Mouse (Mus musculus) myocyte (in vitro differentiated cells): ENCODE measurements at regions not wholly inside any gene's neighbourhood (a gene's known extent, or its start where the extent isn't known, plus 50 kb on each side); places are given as distances from the start of the nearest gene placed in this dataset.

Source experiments
- H3K27me3 ChIP-seq: one replicate; pipeline ENCODE4 v1.6.1; 2011; ENCODE audit not compliant: control insufficient read depth, insufficient read depth, insufficient read length
- H3K36me3 ChIP-seq: one replicate; pipeline ENCODE4 v1.6.1; 2011; ENCODE audit not compliant: control insufficient read depth, insufficient read depth
- H3K4me2 ChIP-seq: one replicate; pipeline ENCODE4 v1.6.1; 2011; ENCODE audit warnings: low read depth, control low read depth
- H3K4me3 ChIP-seq: one replicate; pipeline ENCODE4 v1.5.1; 2011; ENCODE audit warnings: mild to moderate bottlenecking, control low read depth, moderate library complexity
- H3K79me2 ChIP-seq: one replicate; pipeline ENCODE4 v1.6.1; 2011; ENCODE audit not compliant: control insufficient read depth, insufficient read depth
- H3ac ChIP-seq: one replicate; pipeline ENCODE4 v1.6.1; 2011; ENCODE audit not compliant: control insufficient read depth, insufficient read length
- CEBPB ChIP-seq: IDR thresholded peaks from 2 replicates; pipeline ENCODE4 v1.6.1; 2011; ENCODE audit warnings: mild to moderate bottlenecking, moderate library complexity; ENCODE audit not compliant: poor library complexity, insufficient read depth, severe bottlenecking
- E2F4 ChIP-seq: IDR thresholded peaks from one replicate; pipeline ENCODE4 v1.6.1; 2011; ENCODE audit warnings: mild to moderate bottlenecking, control low read depth, moderate library complexity; ENCODE audit not compliant: insufficient read depth
- MAX ChIP-seq: IDR thresholded peaks from one replicate; pipeline ENCODE4 v1.6.1; 2011; ENCODE audit warnings: low read depth, mild to moderate bottlenecking, control low read depth
- MYOD1 ChIP-seq, 3 experiments: IDR thresholded peaks; one replicate each; pipeline ENCODE4 v1.6.1; 2011; ENCODE audit warnings: control low read depth in 2 of 3, low read depth in 2 of 3, mild to moderate bottlenecking in 2 of 3, moderate library complexity in 1 of 3; ENCODE audit not compliant: insufficient read length in 2 of 3, control insufficient read depth in 1 of 3
- MYOG ChIP-seq, 3 experiments: IDR thresholded peaks; one replicate each; pipeline ENCODE4 v1.6.1; 2011; ENCODE audit warnings: control low read depth in 2 of 3, low read depth in 2 of 3, mild to moderate bottlenecking in 2 of 3; ENCODE audit not compliant: insufficient read length in 2 of 3, control insufficient read depth in 1 of 3, insufficient read depth in 1 of 3
- POLR2A ChIP-seq: IDR thresholded peaks from one replicate; pipeline ENCODE4 v1.6.1; 2011; ENCODE audit warnings: low read depth, mild to moderate bottlenecking, control low read depth, moderate library complexity; ENCODE audit not compliant: insufficient read length
- POLR2AphosphoS2 ChIP-seq: IDR thresholded peaks from one replicate; pipeline ENCODE4 v1.6.1; 2011; ENCODE audit warnings: low read depth, control low read depth; ENCODE audit not compliant: insufficient read length
- REST ChIP-seq: IDR thresholded peaks from one replicate; pipeline ENCODE4 v1.6.1; 2011; ENCODE audit warnings: mild to moderate bottlenecking, control low read depth, moderate library complexity; ENCODE audit not compliant: insufficient read depth, insufficient read length
- SRF ChIP-seq: IDR thresholded peaks from one replicate; pipeline ENCODE4 v1.6.1; 2011; ENCODE audit warnings: low read depth; ENCODE audit not compliant: control insufficient read depth, insufficient read length
- TCF12 ChIP-seq: IDR thresholded peaks from one replicate; pipeline ENCODE4 v1.6.1; 2011; ENCODE audit warnings: mild to moderate bottlenecking, control low read depth; ENCODE audit not compliant: poor library complexity, insufficient read depth, severe bottlenecking
- TCF3 ChIP-seq: IDR thresholded peaks from one replicate; pipeline ENCODE4 v1.6.1; 2011; ENCODE audit warnings: low read depth, control low read depth; ENCODE audit not compliant: insufficient read length
- USF1 ChIP-seq: IDR thresholded peaks from one replicate; pipeline ENCODE4 v1.6.1; 2011; ENCODE audit warnings: low read depth, mild to moderate bottlenecking, control low read depth, moderate library complexity

DNA sequence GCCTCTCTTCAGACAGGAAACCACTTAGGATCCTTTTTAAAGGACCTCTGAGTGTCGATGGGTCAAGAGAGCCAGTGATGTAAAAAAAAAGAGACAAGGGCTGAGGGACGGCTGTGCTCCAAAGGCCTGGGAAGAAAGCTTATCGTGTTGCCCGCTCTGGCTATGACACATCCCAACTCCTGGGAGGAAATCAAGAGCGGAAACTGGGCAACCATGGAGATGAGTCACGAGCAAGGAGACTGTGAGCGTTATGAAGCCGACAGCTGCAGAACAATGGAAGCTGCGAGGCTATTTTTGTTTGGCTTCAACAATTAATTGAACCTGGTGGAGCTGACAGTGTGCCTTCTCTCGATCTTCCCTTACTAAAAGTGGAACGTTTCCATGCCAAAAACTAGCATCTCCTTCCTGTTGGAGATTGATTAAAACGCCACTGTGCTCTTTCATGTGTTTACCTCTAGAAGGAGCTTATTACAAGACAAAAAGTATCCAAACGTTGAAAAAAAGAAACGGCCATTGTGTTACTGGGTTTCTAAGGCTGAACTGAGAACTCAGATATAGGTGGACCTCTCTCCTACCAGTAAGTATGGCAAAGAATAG, 190.4 kb upstream of the Emcn start:
- no peak for TF ChIP-seq SRF
- no peak for TF ChIP-seq CEBPB
- no peak for TF ChIP-seq REST
- TF ChIP-seq POLR2A: no peak
- TF ChIP-seq USF1: no peak
- TF ChIP-seq MAX: no peak
- peak; percentile 72 for TF ChIP-seq TCF12
- TF ChIP-seq TCF3: peak; percentile 31
- TF ChIP-seq E2F4: no peak
- peak; percentile 49 to 93 (median 84) for TF ChIP-seq MYOD1 (IDR thresholded peaks at IDR 0.05; ENCODE audit: control insufficient read depth in 1 of 3, insufficient read length in 2 of 3, low read depth in 2 of 3)
- peak in 2 of 3 experiments; percentile 71 to 82 for TF ChIP-seq MYOG (IDR thresholded peaks at IDR 0.05; ENCODE audit: control insufficient read depth in 1 of 3, insufficient read depth in 1 of 3, insufficient read length in 2 of 3, low read depth in 2 of 3)
- no peak overlapping the region for H3K4me3 ChIP-seq
- H3K79me2 ChIP-seq: no peaks in the 10 kb centered on the region
- no peaks in the 10 kb centered on the region for H3K36me3 ChIP-seq
- H3K4me2 ChIP-seq: peak overlapping the region; percentile 97
- no peak overlapping the region for H3ac ChIP-seq
- no peaks in the 10 kb centered on the region for H3K27me3 ChIP-seq

GRCm38 (mm10) chr3:137151431-137151830, 189.4 kb upstream of the Emcn start:
- Histone ChIP-seq H3K4me2 (peak overlapping the region; percentile 97), H3ac (no peak overlapping the region), H3K79me2 (no peaks in the 10 kb centered on the region), H3K36me3 (no peaks in the 10 kb centered on the region), H3K27me3 (no peaks in the 10 kb centered on the region), H3K4me3 (no peak overlapping the region)
- TF ChIP-seq E2F4 (no peak), TCF3 (no peak), REST (no peak), MAX (no peak), CEBPB (no peak), MYOG (IDR thresholded peaks at IDR 0.05; ENCODE audit: control insufficient read depth in 1 of 3, insufficient read depth in 1 of 3, insufficient read length in 2 of 3, low read depth in 2 of 3) (no peak), MYOD1 (IDR thresholded peaks at IDR 0.05; ENCODE audit: control insufficient read depth in 1 of 3, insufficient read length in 2 of 3, low read depth in 2 of 3) (no peak), TCF12 (no peak), USF1 (no peak), POLR2AphosphoS2 (no peak), SRF (no peak), POLR2A (no peak)

GRCm38 (mm10) chr3:137153234-137153633, 187.6 kb upstream of the Emcn start:
- Histone ChIP-seq H3K4me3 (no peak overlapping the region), H3K27me3 (no peaks in the 10 kb centered on the region), H3ac (no peak overlapping the region), H3K36me3 (no peaks in the 10 kb centered on the region), H3K4me2 (no peak overlapping the region), H3K79me2 (no peaks in the 10 kb centered on the region)
- no peak for TF ChIP-seq CEBPB
- TF ChIP-seq TCF3: no peak
- TF ChIP-seq MYOG (IDR thresholded peaks at IDR 0.05; ENCODE audit: control insufficient read depth in 1 of 3, insufficient read depth in 1 of 3, insufficient read length in 2 of 3, low read depth in 2 of 3): no peak
- TF ChIP-seq POLR2AphosphoS2: no peak
- no peak for TF ChIP-seq REST
- no peak for TF ChIP-seq MAX
- no peak for TF ChIP-seq E2F4
- no peak for TF ChIP-seq MYOD1 (IDR thresholded peaks at IDR 0.05; ENCODE audit: control insufficient read depth in 1 of 3, insufficient read length in 2 of 3, low read depth in 2 of 3)
- TF ChIP-seq TCF12: no peak

DNA sequence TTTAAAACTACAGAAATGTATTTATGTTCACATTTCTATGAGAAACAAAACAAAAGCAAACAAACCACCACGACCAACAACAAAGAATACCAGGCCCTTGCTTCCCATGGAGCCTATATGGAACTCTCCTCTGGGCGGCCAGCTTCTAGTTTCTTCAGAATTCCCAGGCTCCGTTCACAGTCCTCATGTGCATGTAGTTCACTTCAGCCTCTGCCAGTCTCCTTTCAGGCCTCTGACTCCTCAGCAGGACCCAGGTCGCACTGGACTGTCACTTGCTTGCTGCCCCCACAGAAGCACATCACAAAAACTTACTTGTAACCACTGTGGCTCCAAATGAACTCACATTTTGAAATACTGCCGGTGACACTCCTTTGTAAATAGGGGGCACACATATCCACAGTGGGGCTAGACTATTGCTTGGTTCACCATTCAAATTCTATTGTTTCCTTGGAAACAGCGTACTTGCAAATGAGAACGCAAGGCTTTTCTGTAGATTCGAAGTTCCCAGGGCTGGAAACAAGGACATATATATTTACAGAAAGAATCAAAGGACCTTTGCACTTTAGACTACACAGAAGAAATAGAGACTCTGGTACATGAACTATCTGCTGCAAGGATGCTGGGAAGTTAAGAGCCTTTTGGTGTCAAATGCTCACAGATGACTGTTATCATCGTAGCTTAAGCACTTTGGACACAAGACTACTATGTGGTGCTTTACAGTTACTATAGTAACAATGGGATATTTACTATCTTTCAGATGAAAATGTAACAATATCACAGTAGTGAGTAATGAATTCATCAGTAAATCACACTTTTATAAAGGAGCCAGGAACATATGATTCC, 186.4 kb upstream of the Emcn start:
- Histone ChIP-seq H3ac (no peak overlapping the region), H3K4me3 (no peak overlapping the region), H3K36me3 (no peaks in the 10 kb centered on the region), H3K79me2 (no peaks in the 10 kb centered on the region), H3K4me2 (no peak overlapping the region), H3K27me3 (no peaks in the 10 kb centered on the region)
- TF ChIP-seq SRF (no peak), TCF3 (no peak), E2F4 (no peak), POLR2AphosphoS2 (no peak), TCF12 (no peak), MAX (no peak), REST (no peak), CEBPB (no peak), MYOD1 (IDR thresholded peaks at IDR 0.05; ENCODE audit: control insufficient read depth in 1 of 3, insufficient read length in 2 of 3, low read depth in 2 of 3) (no peak), MYOG (IDR thresholded peaks at IDR 0.05; ENCODE audit: control insufficient read depth in 1 of 3, insufficient read depth in 1 of 3, insufficient read length in 2 of 3, low read depth in 2 of 3) (no peak), USF1 (no peak), POLR2A (no peak)
